Mouse (Mus musculus): Measurements from ENCODE around the gene Akap2.

Gene Akap2

DNA sequence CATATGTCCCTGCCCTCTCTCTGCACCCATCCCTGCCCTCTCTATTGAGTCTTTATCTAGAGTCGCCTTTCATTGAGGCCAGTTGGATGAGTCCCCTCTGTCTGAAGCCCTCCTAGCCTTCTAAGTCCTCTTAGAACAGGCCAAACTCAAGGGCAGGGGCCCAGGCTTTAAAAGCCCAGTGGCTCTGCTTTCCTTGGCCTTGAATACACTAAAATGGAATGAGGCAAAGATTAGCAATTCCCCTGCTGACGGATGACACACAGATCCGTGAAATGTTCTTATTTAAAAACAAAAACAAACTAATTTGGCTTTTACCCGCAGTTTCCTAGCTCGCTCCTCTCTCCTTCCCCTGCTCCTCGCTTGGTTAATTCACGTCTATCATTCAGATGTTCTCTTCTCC is 45.0 kb downstream of the Akap2 start:
- no peak for DNase-seq

DNA sequence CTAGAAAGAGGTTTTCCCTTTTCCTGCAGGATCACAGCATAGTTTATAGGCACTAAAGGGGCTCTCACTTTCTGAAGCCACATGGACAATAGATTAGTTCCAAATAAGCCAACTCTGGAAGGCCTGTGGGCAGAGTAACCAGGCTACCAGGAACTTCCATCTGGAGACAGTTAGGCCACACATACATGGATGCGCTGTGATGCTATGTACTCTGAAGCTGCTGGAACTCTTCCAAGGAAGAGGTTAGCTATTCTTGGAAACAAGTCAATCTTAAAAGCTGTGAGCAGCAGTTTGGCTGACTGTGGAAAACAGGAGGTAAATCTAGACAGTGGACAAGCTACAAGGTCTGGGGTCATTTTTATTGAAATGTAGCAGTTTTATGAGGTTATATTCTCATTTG is 46.9 kb downstream of the Akap2 start:
- DNase-seq = no peak

DNA sequence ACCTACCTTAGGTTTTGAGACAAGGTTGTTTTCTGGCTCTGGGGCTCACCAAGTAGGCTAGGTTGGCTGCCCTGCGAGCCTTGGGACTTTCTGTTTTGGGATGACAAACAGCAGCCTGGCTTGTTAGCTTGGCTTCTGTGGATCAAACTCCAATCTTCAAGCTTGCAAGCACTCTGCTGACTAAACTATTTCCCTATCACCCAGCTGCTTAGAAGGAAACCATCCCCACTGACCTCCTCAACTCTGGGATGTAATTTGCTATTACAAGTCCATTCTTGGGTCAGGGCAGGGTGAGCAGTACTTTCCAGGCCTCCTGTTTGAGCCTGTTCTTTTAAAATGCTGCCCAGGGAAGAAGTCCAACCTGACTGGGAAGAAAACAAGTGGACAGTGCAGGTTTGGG is 47.5 kb downstream of the Akap2 start:
- no peak for DNase-seq

DNA sequence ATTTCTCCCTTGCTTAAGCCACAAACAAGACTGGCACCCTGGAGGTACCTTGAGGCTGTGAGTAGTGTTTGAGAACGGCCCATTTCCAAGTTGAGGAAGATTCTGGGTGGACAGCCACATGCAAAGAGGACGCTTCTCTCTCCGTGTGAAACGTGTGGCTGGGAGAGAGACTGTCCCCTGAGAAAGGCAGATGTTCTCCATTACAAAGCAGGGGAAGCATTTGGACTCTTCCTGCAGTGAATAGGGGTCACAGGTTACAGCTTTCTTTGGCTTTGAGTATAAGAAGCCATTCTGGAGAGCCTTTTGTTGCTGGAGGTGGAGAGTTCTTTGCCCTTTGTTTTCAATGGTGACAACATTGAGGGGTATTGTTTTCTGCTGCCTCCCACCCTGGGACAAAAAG is 48.3 kb downstream of the Akap2 start:
- no peak for DNase-seq

DNA sequence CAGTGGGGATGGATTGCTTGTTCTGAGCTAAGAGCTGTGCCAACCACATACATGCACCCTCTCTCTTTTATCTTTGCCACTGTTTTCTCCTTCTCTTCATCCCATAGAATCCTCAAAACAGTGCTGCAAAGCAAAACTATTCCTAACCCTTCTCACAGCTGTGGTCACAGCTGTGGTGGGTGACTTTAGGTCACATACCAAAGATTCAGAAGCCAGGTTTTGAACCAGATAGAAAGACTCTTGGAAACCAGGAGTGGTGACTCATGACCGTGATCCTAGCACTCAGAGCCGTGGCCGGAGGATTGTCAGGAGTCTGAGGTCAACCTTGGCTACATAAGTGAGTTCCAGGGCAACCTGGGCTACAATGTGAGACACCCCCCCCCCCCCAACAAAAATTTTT is 51.5 kb downstream of the Akap2 start:
- DNase-seq = no peak

DNA sequence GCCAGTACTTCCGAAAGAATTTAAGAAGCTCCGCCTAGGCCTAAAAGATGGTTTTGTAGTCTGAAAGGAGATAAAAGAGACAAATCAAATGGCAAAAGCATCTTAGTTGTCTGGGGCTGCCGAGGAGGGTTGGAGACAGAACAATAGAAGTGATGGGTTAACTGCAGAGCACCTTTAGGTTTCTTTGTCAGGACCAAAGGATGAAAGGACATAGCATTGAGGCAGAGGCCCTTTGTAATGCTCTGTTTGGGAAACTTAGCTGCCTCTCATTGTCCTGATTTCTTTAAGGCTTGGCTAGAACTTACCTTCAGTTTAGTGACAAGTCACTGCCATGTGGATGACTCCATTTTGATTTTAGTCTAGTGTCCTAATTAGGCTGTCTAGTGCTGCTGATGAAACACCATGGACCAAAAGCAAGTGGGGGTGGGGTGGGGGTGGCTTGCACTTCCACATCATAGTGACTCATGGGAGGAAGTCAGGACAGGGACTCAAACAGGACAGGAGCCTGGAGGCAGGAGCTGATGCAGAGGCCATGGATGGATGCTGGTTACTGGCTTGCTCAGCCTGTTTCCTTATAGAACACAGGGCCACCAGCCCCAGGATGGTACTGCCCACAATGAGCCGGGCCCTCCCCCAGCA is 52.8 kb downstream of the Akap2 start:
- no peak for DNase-seq

DNA sequence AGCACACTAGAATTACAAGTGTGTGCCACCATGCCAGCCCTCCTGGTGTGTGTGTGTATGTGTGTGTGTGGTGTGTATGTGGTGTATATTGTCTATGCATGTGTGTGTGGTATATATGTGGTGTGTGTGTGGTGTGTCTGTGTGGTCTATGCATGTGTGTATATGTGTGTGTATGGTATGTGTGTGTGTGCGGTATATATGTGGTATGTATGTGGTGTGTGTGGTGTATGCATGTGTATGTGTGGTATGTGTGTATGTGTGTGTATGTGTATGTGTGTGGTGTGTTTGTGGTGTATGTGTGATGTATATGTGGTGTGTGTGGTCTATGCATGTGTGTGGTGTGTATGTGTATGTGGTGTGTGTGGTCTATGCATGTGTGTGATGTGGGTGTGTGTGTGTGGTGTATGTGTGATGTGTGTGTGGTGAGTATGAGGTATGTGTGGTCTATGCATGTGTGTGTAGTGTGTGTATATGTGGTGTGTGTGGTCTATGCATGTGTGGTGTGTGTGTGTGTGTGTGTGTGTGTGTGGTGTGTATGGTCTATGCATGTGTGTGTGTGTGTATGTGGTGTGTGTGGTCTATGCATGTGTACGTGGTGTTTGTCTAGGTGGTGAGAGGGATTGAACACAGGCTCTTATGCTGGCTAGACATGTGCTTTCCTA is 54.2 kb downstream of the Akap2 start:
- DNase-seq = no peak

DNA sequence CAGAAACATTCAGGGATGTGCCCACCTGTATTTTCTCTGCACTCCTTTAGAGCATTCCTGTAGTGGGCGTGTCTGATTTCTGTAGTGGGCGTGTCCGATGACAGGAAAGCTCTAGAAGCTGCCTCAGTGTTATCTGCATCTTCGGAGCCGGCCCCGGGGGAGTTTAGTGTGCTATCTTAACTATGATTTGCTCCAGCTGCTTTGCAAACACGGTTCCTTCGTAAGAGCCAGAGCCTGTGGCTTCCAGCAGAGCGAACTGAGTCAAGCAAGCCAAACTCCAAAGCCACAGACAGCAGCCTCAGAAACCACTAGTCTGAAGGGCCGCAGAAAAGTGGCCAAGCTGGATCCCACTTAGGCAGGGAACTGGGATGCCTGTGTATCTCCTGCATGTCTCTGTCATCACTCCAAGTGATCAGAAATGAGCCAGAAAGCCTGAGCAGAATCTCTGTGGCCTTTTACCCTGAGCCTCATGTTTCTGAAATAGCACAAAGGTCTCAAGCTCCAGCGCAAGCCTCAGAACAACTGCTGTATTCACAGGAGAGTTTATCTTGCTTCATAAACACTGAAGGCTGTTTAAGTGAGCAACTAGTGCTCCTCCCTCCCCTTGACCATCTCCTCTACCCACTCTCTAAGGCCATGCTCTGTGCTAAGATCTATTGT is 55.5 kb downstream of the Akap2 start:
- DNase-seq = no peak

DNA sequence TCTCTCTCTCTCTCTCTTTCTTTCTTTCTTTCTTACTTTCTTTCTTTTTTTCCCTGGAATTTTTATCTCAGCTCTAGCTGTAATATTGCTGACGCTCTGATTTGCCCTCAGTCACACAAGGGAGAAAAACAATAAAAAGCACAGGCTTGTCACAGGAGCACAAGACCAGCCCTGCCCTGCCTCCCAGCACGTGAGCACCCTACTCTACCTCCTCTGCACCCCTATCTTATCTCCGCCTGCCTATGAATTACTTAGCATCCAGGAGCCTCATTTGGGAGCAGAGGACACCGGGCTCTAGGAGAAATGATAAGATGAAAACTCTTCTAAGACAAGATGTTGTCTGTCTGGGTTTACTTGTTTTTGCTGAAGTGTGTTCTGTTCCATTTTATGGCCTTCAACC is 57.1 kb downstream of the Akap2 start:
- no peak for DNase-seq

DNA sequence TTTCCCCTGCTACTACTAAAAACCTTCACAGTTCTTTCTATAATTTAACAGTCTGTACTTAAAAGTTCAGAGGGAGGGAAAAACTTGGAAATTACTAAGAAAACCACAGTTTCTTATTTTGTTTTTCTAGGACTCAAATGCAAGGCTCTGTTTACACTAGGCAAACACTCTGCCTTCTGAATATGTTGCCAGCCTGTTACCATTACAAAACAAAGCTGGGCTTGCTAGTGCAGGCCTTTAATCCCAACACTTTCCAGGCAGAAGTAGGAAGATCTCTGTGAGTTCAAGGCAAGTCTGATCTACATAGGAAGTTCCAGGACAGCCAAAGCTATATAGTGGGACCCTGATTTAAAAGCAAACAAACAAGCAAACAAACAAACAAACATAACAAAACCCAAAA is 58.1 kb downstream of the Akap2 start:
- DNase-seq = no peak

DNA sequence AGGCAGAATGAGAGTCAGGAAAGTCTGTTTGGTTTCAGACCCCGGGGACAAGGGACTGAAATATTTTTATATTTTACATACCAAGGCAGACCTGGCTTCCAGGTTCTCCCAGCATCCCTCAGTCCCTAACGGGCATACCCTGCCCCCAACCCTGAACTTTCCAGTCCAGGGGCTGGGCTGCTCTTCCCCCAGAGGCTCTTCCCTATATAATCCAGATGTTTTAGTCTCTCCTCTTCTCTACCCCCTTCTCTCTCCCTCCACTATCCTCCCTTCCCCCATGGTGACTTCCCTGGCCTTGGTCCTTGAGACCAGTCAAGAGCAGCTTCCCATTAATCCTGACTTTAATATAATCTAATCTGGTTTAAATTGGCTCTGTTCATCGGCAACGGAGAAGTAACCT is 62.9 kb downstream of the Akap2 start:
- DNase-seq = no peak

DNA sequence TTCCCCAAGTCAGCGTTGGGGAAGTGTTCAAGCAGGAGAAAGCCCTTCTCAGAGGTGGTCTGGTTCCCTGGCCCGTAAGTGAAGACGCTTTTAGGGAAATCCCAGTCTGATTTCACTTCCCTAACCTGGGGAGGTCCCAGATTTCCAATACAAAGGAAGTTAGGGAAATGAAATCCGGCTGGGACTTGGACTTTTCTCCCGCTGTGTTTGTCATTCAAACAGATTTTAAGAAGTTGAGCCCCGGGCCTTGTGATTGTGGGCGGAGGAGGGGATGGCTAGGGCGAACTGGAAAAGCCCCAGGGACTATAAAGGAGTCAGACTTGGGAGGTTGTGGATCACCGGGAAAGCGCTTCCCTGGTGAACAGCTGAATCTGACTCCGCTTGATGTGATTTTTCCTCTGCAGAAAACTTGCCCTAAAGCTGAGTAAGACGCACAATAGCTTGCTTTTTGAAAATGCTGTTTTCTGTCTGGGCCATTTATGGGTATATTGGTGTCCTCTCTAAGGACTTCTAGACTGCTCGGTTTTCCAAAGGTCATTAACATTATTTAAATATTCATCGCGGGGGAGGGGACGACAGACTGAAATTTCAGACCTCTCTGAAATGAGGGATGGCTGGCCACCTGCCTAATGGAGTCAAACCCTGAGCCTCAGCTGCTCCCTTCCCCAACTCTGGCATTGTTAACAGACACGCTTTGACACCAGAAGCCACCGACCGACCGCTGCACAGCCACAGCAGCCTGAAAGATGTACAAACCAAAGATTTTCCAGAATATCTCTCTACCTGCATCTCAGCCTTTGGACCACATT is 63.6 kb downstream of the Akap2 start:
- no peak for DNase-seq

DNA sequence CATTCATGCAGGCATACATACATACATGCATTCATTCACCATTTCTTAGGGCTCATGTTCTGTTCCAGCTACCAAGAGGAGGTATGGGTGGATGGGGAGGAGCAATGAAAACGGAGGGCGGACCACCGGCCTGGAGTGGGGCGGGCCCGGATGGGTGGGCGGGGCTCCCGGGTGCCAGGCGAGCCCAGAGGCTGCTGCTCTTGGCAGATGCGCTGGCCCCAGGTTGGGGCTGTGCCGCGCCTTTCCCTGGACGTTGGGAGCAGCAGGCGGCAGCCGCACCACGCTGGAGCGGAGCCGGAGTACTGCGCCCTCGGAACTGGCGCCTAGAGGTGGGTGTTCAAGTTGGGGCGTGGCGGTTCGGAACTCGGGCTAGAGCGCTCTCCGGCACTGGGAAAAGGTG is 64.5 kb downstream of the Akap2 start:
- DNase-seq = peak; percentile 47

DNA sequence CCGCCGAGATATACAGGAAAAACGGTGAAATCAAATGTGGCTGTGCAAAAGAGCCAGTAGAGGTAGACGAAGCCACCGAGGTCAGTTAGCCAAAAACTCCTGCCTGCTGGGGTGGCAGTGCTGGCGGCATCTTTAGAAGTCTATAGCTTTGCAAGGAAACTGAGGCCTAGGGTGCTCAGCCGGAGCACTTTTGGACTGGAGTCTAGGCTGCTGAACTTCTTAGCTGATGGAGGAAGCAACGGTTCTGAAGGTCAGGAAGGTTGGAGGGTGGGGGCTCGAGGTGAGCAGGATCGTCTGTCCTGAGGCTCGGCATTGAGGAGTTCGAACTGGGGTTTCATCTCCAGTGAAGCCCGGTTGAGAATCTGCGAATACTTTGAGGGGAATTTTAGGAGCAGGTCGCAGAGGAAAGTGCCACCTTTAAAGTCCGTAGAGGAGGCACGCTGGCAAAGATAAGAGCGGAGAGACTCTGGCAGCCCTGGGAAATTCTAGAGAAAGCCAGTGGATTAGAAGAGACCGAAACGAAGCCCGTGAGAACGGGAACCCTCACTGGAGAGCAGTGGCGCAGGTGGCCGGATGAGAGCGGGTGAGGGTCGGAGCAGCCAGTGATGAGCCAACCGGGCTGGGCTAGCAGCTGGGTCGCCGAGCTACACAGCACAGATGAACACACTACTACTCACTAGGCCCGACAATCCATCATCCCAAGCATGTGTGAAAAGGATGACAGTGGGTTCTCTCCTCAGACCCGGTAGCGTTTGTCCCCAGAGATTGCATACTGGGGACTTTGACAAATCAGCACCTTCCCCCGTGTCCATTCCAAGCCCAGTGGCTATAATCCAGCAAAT is 65.3 kb downstream of the Akap2 start:
- no peak for DNase-seq

DNA sequence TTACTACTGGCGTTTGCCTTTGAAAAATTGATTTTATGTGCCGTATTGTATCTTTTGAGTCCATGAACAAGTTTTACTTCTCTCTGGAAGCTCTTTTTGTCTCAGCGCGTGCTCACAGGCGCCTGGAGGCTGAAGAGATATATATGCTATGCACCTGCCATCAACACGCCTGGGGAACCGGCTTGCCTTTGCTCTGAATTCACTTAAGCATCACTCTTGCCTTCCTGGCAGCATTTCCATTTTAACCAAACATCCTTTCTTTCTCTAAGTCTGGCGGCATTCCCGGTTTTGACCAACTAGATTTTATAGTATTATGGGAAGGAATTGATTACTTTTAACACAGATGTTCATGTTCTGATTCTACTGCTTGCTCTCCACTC is 65.9 kb downstream of the Akap2 start:
- DNase-seq = no peak

DNA sequence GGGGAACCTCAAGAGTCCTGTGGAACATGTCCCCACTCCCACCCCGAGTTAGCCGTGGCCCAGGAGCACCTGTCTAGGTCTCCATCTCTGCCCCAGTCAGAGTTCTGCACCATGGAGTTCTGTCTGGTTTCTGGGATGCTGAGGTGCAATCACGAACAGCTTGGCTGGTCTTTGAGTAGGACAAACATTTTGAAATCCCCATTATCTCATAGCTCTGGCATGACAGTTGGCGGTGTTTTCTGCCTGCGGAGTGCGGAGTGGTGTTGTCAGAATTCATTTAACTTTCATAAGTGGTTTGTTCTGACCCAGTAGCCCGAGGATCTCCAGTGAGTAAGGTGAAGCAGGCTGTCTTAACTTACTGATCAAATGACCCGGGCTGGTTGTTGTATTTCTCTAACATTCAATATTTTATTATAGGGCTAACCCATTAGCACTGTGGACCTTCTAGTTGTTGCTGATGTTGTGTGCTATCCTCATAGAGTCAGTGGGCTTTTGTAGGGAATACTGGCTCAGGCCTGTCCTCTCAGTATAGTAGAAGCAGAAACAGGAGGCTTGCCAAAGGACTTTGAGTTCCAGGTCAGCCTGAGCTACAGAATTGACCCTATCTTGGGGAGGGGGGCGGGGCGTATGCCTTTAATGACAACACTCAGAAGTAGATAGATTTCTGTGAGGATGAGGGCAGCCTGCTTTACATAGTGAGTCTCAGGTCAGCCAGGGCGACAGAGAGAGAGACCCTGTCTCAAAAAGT is 66.6 kb downstream of the Akap2 start:
- no peak for DNase-seq

DNA sequence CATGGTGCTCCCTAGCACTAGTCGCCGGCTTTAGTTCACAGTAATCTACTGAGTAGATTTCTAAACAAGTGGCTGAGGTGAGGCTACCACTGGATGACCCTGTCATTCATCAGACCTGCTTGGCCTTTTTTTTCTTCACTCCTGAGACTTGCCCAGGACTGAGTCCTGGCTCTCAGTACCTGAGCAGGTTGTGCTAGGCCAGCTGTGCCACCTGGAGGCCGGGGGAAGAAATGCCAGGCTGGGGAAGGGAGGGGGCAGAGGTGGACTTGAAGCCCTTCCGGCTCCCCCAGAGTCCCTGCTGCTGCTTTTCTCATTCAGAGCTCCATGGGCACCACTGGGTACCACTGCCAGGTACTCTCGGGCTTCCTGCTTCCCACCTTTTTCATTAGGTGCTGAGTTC is 71.3 kb downstream of the Akap2 start:
- DNase-seq = no peak

DNA sequence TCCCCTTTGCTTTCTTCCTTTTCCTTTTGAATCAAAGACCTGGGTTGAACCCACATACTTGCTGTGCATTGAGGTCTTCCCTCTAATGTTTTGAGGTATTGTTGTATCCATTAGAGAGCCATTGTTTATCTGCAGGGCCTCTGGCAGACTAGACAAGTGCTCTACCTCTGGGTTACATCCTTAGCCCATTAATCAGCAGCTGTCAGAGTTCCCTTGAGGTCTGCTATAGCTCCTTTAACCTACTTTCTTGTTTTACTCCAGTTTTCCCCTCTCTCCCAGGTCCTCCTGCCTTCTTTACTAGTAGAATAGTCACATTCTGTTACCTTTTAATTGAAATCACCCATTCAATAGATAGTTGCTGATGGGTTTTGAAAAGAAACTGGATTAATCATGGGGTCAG is 71.7 kb downstream of the Akap2 start:
- DNase-seq = no peak

DNA sequence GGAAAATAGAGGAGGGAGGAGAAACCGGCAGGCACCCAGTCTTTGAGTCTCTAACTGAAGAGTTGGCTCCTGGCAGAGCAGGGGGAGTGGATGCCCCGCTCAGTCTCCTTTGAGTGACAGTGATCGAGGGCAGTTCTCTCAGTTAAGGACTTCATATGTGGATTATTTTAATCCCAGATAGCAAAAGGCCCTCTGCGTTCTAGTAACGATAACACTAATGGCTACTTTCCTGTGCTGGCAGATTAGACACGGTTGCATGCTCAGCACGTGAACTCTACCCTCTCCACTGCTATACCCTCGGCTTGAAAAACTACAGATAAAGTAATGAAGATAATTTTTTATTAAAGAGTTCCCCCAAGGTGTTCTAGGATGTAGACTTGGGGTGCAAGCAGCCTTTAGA is 76.5 kb downstream of the Akap2 start:
- no peak for DNase-seq

DNA sequence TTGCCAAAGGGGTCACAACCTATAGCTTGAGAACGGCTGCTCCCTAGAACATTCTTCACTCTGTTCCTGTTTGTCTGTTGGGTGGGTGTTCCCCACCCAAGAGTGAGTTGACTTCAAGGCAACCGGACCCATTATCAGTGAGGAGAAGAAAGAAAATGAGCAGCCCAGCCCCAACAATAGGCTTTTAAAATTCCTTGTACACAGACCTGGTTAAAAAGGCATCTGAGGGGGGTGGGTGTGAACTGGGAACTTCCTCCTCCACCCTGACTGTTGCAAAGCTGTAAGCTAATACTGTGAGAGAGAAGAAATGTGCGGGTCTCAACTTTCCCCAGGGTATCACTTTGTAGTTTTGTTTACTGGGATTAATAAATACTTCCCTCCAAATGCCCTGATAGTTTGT is 77.1 kb downstream of the Akap2 start:
- DNase-seq = no peak

DNA sequence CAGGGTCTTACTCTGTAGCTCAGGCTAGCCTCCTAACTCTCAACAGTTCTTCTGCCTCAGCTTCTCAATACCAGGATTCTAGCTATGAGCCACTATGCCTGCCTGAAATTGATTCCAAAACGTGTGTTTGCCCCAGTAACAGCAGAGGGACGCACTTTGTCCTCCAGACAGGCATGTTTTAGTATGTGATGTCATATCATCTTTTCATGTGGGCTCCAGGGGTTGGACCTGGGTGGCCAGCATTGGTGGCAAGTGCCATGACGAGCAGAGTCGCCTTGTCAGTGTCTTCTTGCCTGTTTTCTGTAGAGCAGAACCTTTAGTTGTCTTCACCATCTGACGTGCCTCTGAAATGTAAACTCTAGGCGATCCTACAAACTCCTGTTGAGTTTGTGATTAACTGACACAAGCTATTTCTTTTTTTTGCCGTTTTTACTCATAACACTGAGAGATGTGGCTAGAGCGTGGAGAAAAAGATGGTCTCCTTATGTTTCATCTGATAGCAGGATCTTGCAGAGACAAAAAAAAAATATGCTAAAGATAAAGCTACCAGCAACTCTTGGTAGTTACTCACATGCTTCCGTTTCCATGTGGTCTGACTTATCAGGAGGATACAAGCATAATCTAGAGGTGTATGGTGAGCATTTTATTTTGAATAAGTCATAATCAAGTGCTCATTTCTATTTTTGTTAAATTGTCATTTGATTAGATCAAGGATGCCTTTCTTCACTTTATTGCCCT is 80.3 kb downstream of the Akap2 start:
- no peak for DNase-seq
